Mouse (Mus musculus): ENCODE results near the gene Cacnb3. TPM values are rescaled to one million over a fixed set of nuclear protein-coding genes. Genes with fewer than 3 reads are reported as not detected.

Cacnb3 gene
- polyA plus RNA-seq (2012; rRNA removed): 96.4 and 107 TPM in 2 replicates

DNA sequence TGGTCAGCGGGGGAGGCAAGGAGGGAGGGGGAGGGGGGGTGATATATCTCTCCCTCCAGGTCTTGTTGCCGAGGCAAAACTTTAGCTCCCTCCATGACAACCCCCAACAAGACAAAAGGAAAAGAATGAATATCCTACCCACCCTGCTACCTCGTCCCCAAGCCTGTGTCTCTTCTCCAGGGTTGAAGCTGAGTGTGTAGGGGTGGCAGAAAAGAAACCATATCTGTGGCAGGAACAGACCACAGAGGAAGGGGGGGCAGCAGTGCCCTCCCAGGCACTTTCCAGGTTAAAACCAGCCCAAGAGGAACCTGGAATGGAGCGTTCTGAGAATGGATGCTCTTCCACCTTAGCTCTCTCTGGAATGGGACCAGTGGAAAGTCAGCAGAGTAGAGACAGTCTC is at the start of gene Cacnb3:
Cacnb3 (plus strand) TSS at position 301 of the 400 bp plus-strand sequence.

GRCm38 (mm10) chr15:98609331-98610130 is 21.1 kb upstream of the Cacnb3 start, which contains the start of gene Adcy6:
Gene Adcy6 (minus strand): TSS chr15:98610076.

GRCm38 (mm10) chr15:98662567-98663545 is 32.2 kb downstream of the Cacnb3 start, which contains the start of gene Ddx23:
Gene Ddx23 (minus strand): TSS chr15:98662894.

DNA sequence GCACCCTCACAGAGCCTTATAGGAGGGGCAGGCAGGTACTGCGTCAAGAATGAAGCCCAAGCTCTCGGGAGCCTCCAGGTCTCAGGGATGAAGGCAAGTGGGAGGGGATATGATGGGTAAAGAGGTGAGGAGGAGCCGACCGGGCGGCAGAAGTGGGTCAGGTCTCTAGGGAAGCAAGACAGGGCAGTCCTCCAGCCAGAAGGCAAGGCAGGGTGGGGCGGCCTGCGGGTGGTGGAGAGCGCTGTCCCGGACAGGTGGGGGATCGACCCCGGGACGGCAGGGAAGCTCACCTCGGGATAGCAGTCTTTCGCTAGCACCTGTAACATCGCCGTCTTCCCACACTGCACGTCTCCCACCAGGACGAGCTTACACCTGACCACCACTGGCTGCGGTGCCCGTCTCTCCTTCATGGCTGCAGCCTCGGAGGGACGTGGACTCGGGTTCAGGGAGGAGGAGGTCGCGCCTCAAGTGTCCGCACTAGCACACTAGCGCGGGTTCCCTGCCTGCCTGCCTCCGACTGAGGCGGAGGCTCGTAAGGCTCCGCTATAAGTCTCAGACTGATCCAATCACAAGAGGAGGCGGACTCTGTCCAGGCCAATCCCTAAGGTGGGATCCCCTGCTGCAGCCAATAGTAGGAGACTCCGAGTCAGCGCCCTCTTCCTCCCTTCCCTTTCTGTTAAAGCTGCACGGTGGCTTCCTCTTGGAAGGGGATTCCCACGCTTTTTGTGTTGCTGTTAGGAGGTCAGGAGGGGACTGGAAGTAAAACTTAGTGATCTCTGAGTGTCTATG is 46.5 kb downstream of the Cacnb3 start, which contains the start of gene Rnd1:
Rnd1 (minus strand) TSS at position 522 of the 789 bp plus-strand sequence.

Other genes starting within 250 kb of the Cacnb3 start
- not detected in 2 replicates for gene Olfr283, start 249.9 kb upstream of the Cacnb3 start, polyA plus RNA-seq (2012; rRNA removed)
- not detected in 2 replicates for gene Olfr282, start 199.6 kb upstream of the Cacnb3 start, polyA plus RNA-seq (2012; rRNA removed)
- gene Olfr281, start 178.3 kb upstream of the Cacnb3 start, polyA plus RNA-seq (2012; rRNA removed): not detected in 2 replicates
- gene OR5BS1P, start 160.9 kb upstream of the Cacnb3 start, polyA plus RNA-seq (2012; rRNA removed): not detected in 2 replicates
- gene Lalba, start 148.1 kb upstream of the Cacnb3 start, polyA plus RNA-seq (2012; rRNA removed): not detected in 2 replicates
- not detected in 2 replicates for gene Olfr279, start 138.4 kb upstream of the Cacnb3 start, polyA plus RNA-seq (2012; rRNA removed)
- gene Kansl2, start 96.6 kb upstream of the Cacnb3 start, polyA plus RNA-seq (2012; rRNA removed): 23.5 and 24.8 TPM in 2 replicates
- gene Ccnt1, start 59.9 kb upstream of the Cacnb3 start, polyA plus RNA-seq (2012; rRNA removed): 6.0 and 6.3 TPM in 2 replicates
- 0.43 TPM in 1 of 2 replicates, not detected in the other for gene 4930415O20Rik, start 59.8 kb upstream of the Cacnb3 start, polyA plus RNA-seq (2012; rRNA removed)
- gene Adcy6, start 20.8 kb upstream of the Cacnb3 start, polyA plus RNA-seq (2012; rRNA removed): 189 and 211 TPM in 2 replicates
- 29.0 and 31.4 TPM in 2 replicates for gene Ddx23, start 32.1 kb downstream of the Cacnb3 start, polyA plus RNA-seq (2012; rRNA removed)
- 1.2 and 2.3 TPM in 2 replicates for gene Rnd1, start 46.6 kb downstream of the Cacnb3 start, polyA plus RNA-seq (2012; rRNA removed)
- gene Ccdc65, start 77.4 kb downstream of the Cacnb3 start, polyA plus RNA-seq (2012; rRNA removed): 0.22 and 0.43 TPM in 2 replicates
- gene Fkbp11, start 97.4 kb downstream of the Cacnb3 start, polyA plus RNA-seq (2012; rRNA removed): 26.7 and 49.8 TPM in 2 replicates
- 75.8 and 94.5 TPM in 2 replicates for gene Arf3, start 132.4 kb downstream of the Cacnb3 start, polyA plus RNA-seq (2012; rRNA removed)
- gene Wnt10b, start 147.3 kb downstream of the Cacnb3 start, polyA plus RNA-seq (2012; rRNA removed): 0.30 and 0.65 TPM in 2 replicates
- gene Wnt1, start 159.0 kb downstream of the Cacnb3 start, polyA plus RNA-seq (2012; rRNA removed): 0.07 TPM in 1 of 2 replicates, not detected in the other
- not detected in 2 replicates for gene Ddn, start 178.7 kb downstream of the Cacnb3 start, polyA plus RNA-seq (2012; rRNA removed)
- 45.2 and 50.3 TPM in 2 replicates for gene Prkag1, start 200.7 kb downstream of the Cacnb3 start, polyA plus RNA-seq (2012; rRNA removed)
- gene Kmt2d, start 240.4 kb downstream of the Cacnb3 start, polyA plus RNA-seq (2012; rRNA removed): 23.9 and 26.7 TPM in 2 replicates

Measured in colon, adult 2 months (tissue).